Mouse (Mus musculus): ENCODE results near the gene Glrp1.

GRCm38 (mm10) chr1:88536308-88536707, 26.4 kb upstream of the Glrp1 start:
- TF ChIP-seq CTCF (IDR thresholded peaks at IDR 0.05; ENCODE audit: borderline replicate concordance, control insufficient read depth, extremely low read depth, insufficient read depth, low read length, poor library complexity): no peak
- no peak for TF ChIP-seq POLR2A (IDR thresholded peaks at IDR 0.05; ENCODE audit: control insufficient read depth, extremely low read depth, insufficient read depth, low read length, poor library complexity)
